11 mouse cellular contexts compared by ENCODE assay signal in genomic region chr11:76899758-76900738, GRCm38 (mm10). TPM values are rescaled to one million over a fixed set of nuclear protein-coding genes. Genes with fewer than 3 reads are reported as not detected.
DNase-seq lines count a peak whose midpoint lies in the region; ATAC-seq lines count a peak whose summit lies in the region.
"Had no signal": no experiment of that assay in that cellular context is flagged by ENCODE, and none has a peak within 500 bp of the region (broad histone marks: within the 10 kb centered on the region; RNA-seq: fewer than 3 reads in every experiment).

No protein-coding gene starts in this region.

- no peak for ATAC-seq in forebrain, embryonic 15.5 days (replicated peaks)

- no peaks in the 10 kb centered on the region for H3K9me3 ChIP-seq in forebrain, embryonic 15.5 days
- H3K9me3 ChIP-seq: embryonic facial prominence, embryonic 13.5 days had no signal

- WGBS in forebrain, embryonic 15.5 days = 66% methylated on average over 5 of the region's 5 CpGs

- no peaks in the 10 kb centered on the region for H3K36me3 ChIP-seq in forebrain, embryonic 15.5 days
- H3K36me3 ChIP-seq: embryonic facial prominence, embryonic 13.5 days had no signal

- H3K9ac ChIP-seq in forebrain, embryonic 15.5 days (replicated peaks) = no peak overlapping the region
- H3K9ac ChIP-seq: embryonic facial prominence, embryonic 13.5 days had no signal

- no peak overlapping the region for H3K27ac ChIP-seq in forebrain, embryonic 15.5 days (replicated peaks)
- H3K27ac ChIP-seq: embryonic facial prominence, embryonic 13.5 days had no signal

- peak; percentile 55 for DNase-seq in embryo, embryonic 10 days (ENCODE audit: low spot score)
- DNase-seq in embryo, embryonic 9.5 days (ENCODE audit: extremely low spot score) = no peak
- DNase-seq in 3134 (ENCODE audit: extremely low read depth, insufficient read length, low spot score) = peak; percentile 35
- DNase-seq in adrenal gland, postnatal 10 days = peak; percentile 71
- peak; percentile 66 to 80 for DNase-seq in kidney, postnatal 36 days
- no peak for DNase-seq in cerebellum, postnatal 36 days
- DNase-seq in right cerebral cortex, adult 18-20 months = no peak

- no peak overlapping the region for H3K4me2 ChIP-seq in forebrain, embryonic 15.5 days (replicated peaks)
- H3K4me2 ChIP-seq: embryonic facial prominence, embryonic 13.5 days had no signal

- no peaks in the 10 kb centered on the region for H3K4me1 ChIP-seq in forebrain, embryonic 15.5 days

- H3K27me3 ChIP-seq in forebrain, embryonic 15.5 days = no peaks in the 10 kb centered on the region
- H3K27me3 ChIP-seq: embryonic facial prominence, embryonic 13.5 days had no signal

- no peak overlapping the region for H3K4me3 ChIP-seq in forebrain, embryonic 15.5 days
- H3K4me3 ChIP-seq: embryonic facial prominence, embryonic 13.5 days had no signal

RNA-seq across cellular contexts. Expression of gene Tmigd1, which starts 1.9 kb away (rescaled TPM):
- total RNA-seq in adrenal gland, postnatal 10 days (2021) = 1 to 10 TPM in 1 of 2 experiments, under 1 TPM in 1; 0.81 to 1.8 TPM
- polyA plus RNA-seq in forebrain, embryonic 15.5 days (2015; fragmentation: Nextera tagmentation; extraction: Ambion mirVana) = not detected in 2 replicates
- total RNA-seq: layer of hippocampus, postnatal 25 days had no signal
- polyA plus RNA-seq: embryonic facial prominence, embryonic 13.5 days; neural tube, embryonic 11.5 days had no signal

RNA-seq across cellular contexts. Expression of gene Blmh, which starts 24.6 kb away (rescaled TPM):
- 10 to 100 TPM; 60.4 to 67.4 TPM for total RNA-seq in adrenal gland, postnatal 10 days (2021)
- polyA plus RNA-seq in forebrain, embryonic 15.5 days (2015; fragmentation: Nextera tagmentation; extraction: Ambion mirVana) = 128 and 134 TPM in 2 replicates

RNA-seq across cellular contexts. Expression of gene Cpd, which starts 53.2 kb away (rescaled TPM):
- 10 to 100 TPM; 46.2 to 57.9 TPM for total RNA-seq in adrenal gland, postnatal 10 days (2021)
- 5.4 and 7.0 TPM in 2 replicates for polyA plus RNA-seq in forebrain, embryonic 15.5 days (2015; fragmentation: Nextera tagmentation; extraction: Ambion mirVana)

Comparison
In these comparisons a context has a peak if more than half of its experiments do, and no peak if none do; other contexts are left out.
1. DNase-seq: peak in embryo, embryonic 10 days (single experiment), 3134 (single experiment), adrenal gland, postnatal 10 days (single experiment) and kidney, postnatal 36 days (2 of 2); none in embryo, embryonic 9.5 days (single experiment), cerebellum, postnatal 36 days (0 of 2) and right cerebral cortex, adult 18-20 months (single experiment).